Comparison of ENCODE assay signal across 19 mouse cellular contexts in the genomic region with DNA sequence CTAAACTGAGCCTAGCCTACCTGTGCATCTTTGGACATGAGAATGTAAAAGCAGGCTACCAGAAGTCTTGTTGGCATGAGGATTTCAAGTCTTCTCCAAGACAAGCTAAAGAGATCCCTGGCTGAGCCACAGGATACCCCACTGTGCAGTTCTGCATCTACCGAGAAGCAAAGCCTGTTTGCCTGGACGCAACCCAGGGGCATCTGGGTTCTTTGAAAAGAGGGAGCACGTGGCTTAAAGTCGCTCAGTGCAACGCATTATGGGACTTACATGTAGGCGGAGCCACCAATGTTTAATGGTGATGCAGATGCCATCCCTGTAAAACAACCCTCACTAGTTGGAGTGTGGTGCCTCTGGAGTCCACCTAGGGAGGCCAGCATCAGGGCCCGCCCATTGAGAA. TPM values are rescaled to one million over a fixed set of nuclear protein-coding genes. Genes with fewer than 3 reads are reported as not detected.
DNase-seq lines count a peak whose midpoint lies in the region; ATAC-seq and TF ChIP-seq lines count a peak whose summit lies in the region.
"Had no signal": no experiment of that assay in that cellular context is flagged by ENCODE, and none has a peak within 500 bp of the region (broad histone marks: within the 10 kb centered on the region; RNA-seq: fewer than 3 reads in every experiment).

No protein-coding gene starts in this region.

- H3K36me3 ChIP-seq in heart, adult 2 months (ENCODE audit: control insufficient read depth, insufficient read depth, low read length): no peaks in the 10 kb centered on the region
- H3K36me3 ChIP-seq in midbrain, embryonic 11.5 days (ENCODE audit: control insufficient read depth, insufficient read depth, low read length): no peaks in the 10 kb centered on the region
- no peaks in the 10 kb centered on the region for H3K36me3 ChIP-seq in midbrain, embryonic 15.5 days (replicated peaks)
- H3K36me3 ChIP-seq: embryonic facial prominence, embryonic 10.5 days; embryonic facial prominence, embryonic 12.5 days; forebrain, embryonic 15.5 days had no signal

- peaks cover 2% of the 10 kb centered on the region; the same call in 1 of the 2 replicates for H3K4me1 ChIP-seq in heart, adult 2 months (ENCODE audit: control insufficient read depth, insufficient read depth, low read length)
- H3K4me1 ChIP-seq in midbrain, embryonic 11.5 days (ENCODE audit: control insufficient read depth, insufficient read depth, low read length): no peaks in the 10 kb centered on the region
- H3K4me1 ChIP-seq in midbrain, embryonic 15.5 days: no peaks in the 10 kb centered on the region
- H3K4me1 ChIP-seq: embryonic facial prominence, embryonic 12.5 days had no signal

- TF ChIP-seq CTCF in heart, adult 2 months (IDR thresholded peaks at IDR 0.05): no peak

- intact Hi-C loops in heart, adult 2 months (cut with DNase I): no loop called here

- no peaks in the 10 kb centered on the region for H3K9me3 ChIP-seq in midbrain, embryonic 11.5 days (ENCODE audit: control insufficient read depth, low read length)
- no peaks in the 10 kb centered on the region for H3K9me3 ChIP-seq in midbrain, embryonic 15.5 days
- H3K9me3 ChIP-seq: embryonic facial prominence, embryonic 10.5 days; embryonic facial prominence, embryonic 12.5 days; forebrain, embryonic 13.5 days; forebrain, embryonic 15.5 days had no signal

- no peak overlapping the region for H3K4me2 ChIP-seq in midbrain, embryonic 11.5 days
- no peak overlapping the region for H3K4me2 ChIP-seq in midbrain, embryonic 15.5 days
- H3K4me2 ChIP-seq: embryonic facial prominence, embryonic 12.5 days; forebrain, embryonic 13.5 days; forebrain, embryonic 15.5 days had no signal

- no peak overlapping the region for H3K4me3 ChIP-seq in heart, adult 2 months
- no peak overlapping the region for H3K4me3 ChIP-seq in midbrain, embryonic 11.5 days (ENCODE audit: low read depth, low read length)
- no peak overlapping the region for H3K4me3 ChIP-seq in midbrain, embryonic 15.5 days
- H3K4me3 ChIP-seq: embryonic facial prominence, embryonic 10.5 days; embryonic facial prominence, embryonic 12.5 days; forebrain, embryonic 13.5 days; forebrain, embryonic 15.5 days had no signal

- no peak for TF ChIP-seq POLR2A in heart, adult 2 months (IDR thresholded peaks at IDR 0.05; ENCODE audit: insufficient read depth, low read depth, low read length)

- H3K9ac ChIP-seq in heart, adult 2 months (ENCODE audit: low read depth, low read length): no peak overlapping the region
- no peak overlapping the region for H3K9ac ChIP-seq in midbrain, embryonic 11.5 days (ENCODE audit: low read length)
- no peak overlapping the region for H3K9ac ChIP-seq in midbrain, embryonic 15.5 days
- H3K9ac ChIP-seq: embryonic facial prominence, embryonic 12.5 days; forebrain, embryonic 13.5 days; forebrain, embryonic 15.5 days; forebrain, postnatal 0 days had no signal

- TF ChIP-seq EP300 in heart, adult 2 months (IDR thresholded peaks at IDR 0.05; ENCODE audit: insufficient read depth, low read depth, low read length): no peak

- no peak for ATAC-seq in midbrain, embryonic 11.5 days (ENCODE audit: low FRiP score)
- no peak for ATAC-seq in midbrain, embryonic 15.5 days (replicated peaks)
- ATAC-seq: CD4-positive, CD25-positive, alpha-beta regulatory T cell, adult 4 months; forebrain, embryonic 13.5 days; forebrain, embryonic 15.5 days; forebrain, postnatal 0 days had no signal

- H3K79me2 ChIP-seq in heart, adult 2 months (replicated peaks; ENCODE audit: control insufficient read depth, insufficient read depth, low read length): no peaks in the 10 kb centered on the region

- no peaks in the 10 kb centered on the region for H3K27me3 ChIP-seq in heart, adult 2 months (ENCODE audit: control insufficient read depth, insufficient read depth, low read length)
- no peaks in the 10 kb centered on the region for H3K27me3 ChIP-seq in midbrain, embryonic 11.5 days (ENCODE audit: control insufficient read depth, insufficient read depth, low read length)
- no peaks in the 10 kb centered on the region for H3K27me3 ChIP-seq in midbrain, embryonic 15.5 days (replicated peaks)
- H3K27me3 ChIP-seq: embryonic facial prominence, embryonic 12.5 days; forebrain, embryonic 13.5 days; forebrain, embryonic 15.5 days had no signal

- 85% methylated on average over 7 of the region's 7 CpGs for WGBS in heart, adult 2 months
- 78% methylated on average over 7 of the region's 7 CpGs for WGBS in midbrain, embryonic 11.5 days
- WGBS in midbrain, embryonic 15.5 days: 73% methylated on average over 7 of the region's 7 CpGs

- peak; percentile 70 to 78 for DNase-seq in cerebellum, postnatal 10 days
- DNase-seq in cerebellum, adult 11 months: no peak
- DNase-seq in heart, adult 11 months: peak; percentile 78
- no peak for DNase-seq in heart, adult 2 months
- peak; percentile 17 for DNase-seq in midbrain, embryonic 11.5 days (ENCODE audit: low spot score, missing footprints)
- DNase-seq in thymus, postnatal 14 days: no peak
- DNase-seq: adrenal gland, adult 2 months; adrenal gland, postnatal 10 days; adrenal gland, postnatal 25 days; B cell, adult 2 months; cerebellum, adult 2 months; cerebellum, adult 9-10 months; forebrain, postnatal 0 days had no signal

- no peak overlapping the region for H3K27ac ChIP-seq in heart, adult 2 months
- no peak overlapping the region for H3K27ac ChIP-seq in midbrain, embryonic 11.5 days (ENCODE audit: low read depth, low read length)
- no peak overlapping the region for H3K27ac ChIP-seq in midbrain, embryonic 15.5 days
- H3K27ac ChIP-seq: embryonic facial prominence, embryonic 10.5 days; embryonic facial prominence, embryonic 12.5 days; forebrain, embryonic 13.5 days; forebrain, embryonic 15.5 days had no signal

RNA-seq across cellular contexts. Expression of a gene that starts 35.0 kb away (rescaled TPM):
- 10 to 100 TPM; 17.8 to 18.8 TPM for total RNA-seq in heart, adult 2 months (2021)
- polyA plus RNA-seq in heart, adult 2 months (2012; rRNA removed): 19.9 and 20.1 TPM in 2 replicates
- polyA plus RNA-seq in midbrain, embryonic 11.5 days (2014; fragmentation: Nextera tagmentation; extraction: Ambion mirVana): 26.9 and 31.6 TPM in 2 replicates
- polyA plus RNA-seq in midbrain, embryonic 15.5 days (2015; fragmentation: Nextera tagmentation; extraction: Ambion mirVana): 27.8 and 30.1 TPM in 2 replicates

Comparison
In these comparisons a context has a peak if more than half of its experiments do, and no peak if none do; other contexts are left out.
1. DNase-seq: peak in cerebellum, postnatal 10 days (2 of 2), heart, adult 11 months (single experiment) and midbrain, embryonic 11.5 days (single experiment); none in cerebellum, adult 11 months (single experiment), heart, adult 2 months (0 of 2) and thymus, postnatal 14 days (single experiment).